Mouse (Mus musculus): ENCODE measurements around the gene Gm8127. TPM values are rescaled to one million over a fixed set of nuclear protein-coding genes. Genes with fewer than 3 reads are reported as not detected.

Gene Gm8127
- polyA plus RNA-seq (2014; fragmentation: Illumina TruSeq; extraction: RNeasy Lipid Tissue Mini Kit (QIAGEN cat#74804); ENCODE audit: low replicate concordance): not detected

DNA sequence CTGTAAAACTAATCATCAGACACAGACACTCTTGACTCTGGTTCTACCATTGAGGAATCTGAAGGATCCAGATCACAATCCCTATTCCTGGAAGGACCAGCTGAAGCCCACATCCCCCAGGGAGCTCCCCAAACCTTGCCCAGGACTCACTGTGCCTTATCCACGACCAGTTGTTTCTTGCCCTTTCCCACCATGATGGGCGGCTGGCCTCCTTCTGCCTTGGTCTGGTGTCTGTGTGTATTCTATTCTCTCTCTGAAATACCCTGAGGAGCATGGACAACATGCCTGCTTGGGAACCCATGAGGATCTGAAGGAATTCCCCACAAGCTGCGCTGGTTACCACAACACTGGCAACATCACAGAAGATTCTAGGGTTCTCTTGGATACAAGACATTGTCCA lies at the start of gene Gm8127:
Gene Gm8127, minus strand, starts transcription at position 330 of the 400 bp plus-strand sequence.

DNA sequence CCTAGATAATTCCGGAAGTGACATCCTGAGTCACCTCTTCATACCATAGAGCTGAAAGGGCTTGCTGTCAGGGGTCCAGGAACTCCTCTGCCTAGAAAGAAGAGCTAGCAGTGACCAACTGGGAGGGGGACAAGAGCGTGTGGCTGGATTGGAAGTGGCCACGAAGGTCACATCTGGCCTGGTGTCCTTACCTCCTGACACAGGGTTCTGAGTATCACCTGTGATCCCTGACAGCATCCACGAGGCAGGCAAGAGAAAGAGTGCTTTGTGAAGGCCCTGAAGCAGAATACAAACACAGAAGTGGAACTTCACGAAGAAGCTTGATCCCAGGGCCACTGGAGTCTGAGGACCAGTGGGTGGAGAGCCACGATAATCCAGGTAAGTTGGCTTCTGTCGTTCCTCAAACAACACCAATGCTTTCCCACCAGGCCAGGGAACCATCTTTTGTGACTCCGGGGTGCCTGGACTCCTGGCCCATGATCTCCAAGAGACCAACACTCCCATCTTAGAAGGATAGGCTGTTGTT lies 18.6 kb downstream of the Gm8127 start, which contains the start of gene Gm9732:
Gene Gm9732, plus strand, starts transcription at position 51 of the 526 bp plus-strand sequence.

DNA sequence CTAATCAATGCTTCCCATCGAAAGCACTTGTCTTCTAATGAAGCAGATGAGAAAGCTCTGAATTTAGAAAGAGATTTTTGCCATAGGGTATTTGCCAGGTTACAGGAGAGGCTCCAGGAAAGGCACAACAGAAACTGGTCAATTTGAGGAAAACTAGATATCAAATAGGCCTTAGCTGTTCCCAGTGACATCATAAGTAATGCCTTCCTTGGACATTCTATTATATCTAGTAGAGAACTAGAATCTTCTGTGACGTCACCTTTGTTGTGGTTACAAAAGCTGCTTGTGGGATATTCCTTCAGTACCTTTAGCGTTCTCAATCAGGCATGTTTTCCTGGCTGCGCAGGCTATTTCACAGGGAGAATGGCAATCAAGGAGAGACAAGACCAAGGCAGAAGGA lies 35.3 kb downstream of the Gm8127 start, which contains the start of gene Gm8126:
Gene Gm8126, plus strand, starts transcription at position 301 of the 400 bp plus-strand sequence.

Other genes starting within 250 kb of the Gm8127 start
- not detected for gene Gm8094, start 217.2 kb downstream of the Gm8127 start, polyA plus RNA-seq (2014; fragmentation: Illumina TruSeq; extraction: RNeasy Lipid Tissue Mini Kit (QIAGEN cat#74804); ENCODE audit: low replicate concordance)
- not detected for gene Gm8104, start 193.2 kb downstream of the Gm8127 start, polyA plus RNA-seq (2014; fragmentation: Illumina TruSeq; extraction: RNeasy Lipid Tissue Mini Kit (QIAGEN cat#74804); ENCODE audit: low replicate concordance)
- gene Gm7233, start 114.0 kb downstream of the Gm8127 start, polyA plus RNA-seq (2014; fragmentation: Illumina TruSeq; extraction: RNeasy Lipid Tissue Mini Kit (QIAGEN cat#74804); ENCODE audit: low replicate concordance): not detected
- not detected for gene Gm8122, start 58.5 kb downstream of the Gm8127 start, polyA plus RNA-seq (2014; fragmentation: Illumina TruSeq; extraction: RNeasy Lipid Tissue Mini Kit (QIAGEN cat#74804); ENCODE audit: low replicate concordance)
- gene Gm8126, start 35.2 kb downstream of the Gm8127 start, polyA plus RNA-seq (2014; fragmentation: Illumina TruSeq; extraction: RNeasy Lipid Tissue Mini Kit (QIAGEN cat#74804); ENCODE audit: low replicate concordance): not detected
- gene Gm9732, start 18.8 kb downstream of the Gm8127 start, polyA plus RNA-seq (2014; fragmentation: Illumina TruSeq; extraction: RNeasy Lipid Tissue Mini Kit (QIAGEN cat#74804); ENCODE audit: low replicate concordance): not detected
- not detected for gene 1700001F09Rik, start 54.0 kb upstream of the Gm8127 start, polyA plus RNA-seq (2014; fragmentation: Illumina TruSeq; extraction: RNeasy Lipid Tissue Mini Kit (QIAGEN cat#74804); ENCODE audit: low replicate concordance)
- gene Gm8138, start 122.5 kb upstream of the Gm8127 start, polyA plus RNA-seq (2014; fragmentation: Illumina TruSeq; extraction: RNeasy Lipid Tissue Mini Kit (QIAGEN cat#74804); ENCODE audit: low replicate concordance): not detected
- gene Gm5799, start 249.7 kb upstream of the Gm8127 start, polyA plus RNA-seq (2014; fragmentation: Illumina TruSeq; extraction: RNeasy Lipid Tissue Mini Kit (QIAGEN cat#74804); ENCODE audit: low replicate concordance): not detected

Measured in small intestine, adult 10 weeks (tissue).